Comparison of ENCODE assay signal across 26 mouse cellular contexts in the genomic region with DNA sequence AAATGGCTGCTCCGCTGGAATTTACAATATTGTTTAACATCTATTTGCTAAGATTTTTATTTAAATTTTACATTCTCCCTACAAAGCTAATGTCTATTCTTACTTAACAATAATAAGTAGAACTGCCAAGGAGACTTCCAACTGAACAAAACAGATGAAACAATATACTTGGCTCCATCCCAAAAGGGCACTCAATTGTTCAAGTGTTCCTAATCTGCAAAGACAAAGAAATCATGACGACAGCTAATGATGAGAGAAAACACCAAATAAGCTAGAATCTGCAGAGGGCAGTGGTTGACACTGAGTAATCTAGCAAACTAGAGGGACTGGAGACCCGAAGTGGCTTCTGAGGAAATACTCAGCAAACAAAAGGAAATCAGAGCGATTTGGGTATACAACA.
DNase-seq lines count a peak whose midpoint lies in the region; ATAC-seq lines count a peak whose summit lies in the region.
"Had no signal": no experiment of that assay in that cellular context is flagged by ENCODE, and none has a peak within 500 bp of the region (broad histone marks: within the 10 kb centered on the region; RNA-seq: fewer than 3 reads in every experiment).

No protein-coding gene starts in this region.

- H3K36me3 ChIP-seq in forebrain, embryonic 13.5 days (ENCODE audit: poor library complexity, severe bottlenecking): no peaks in the 10 kb centered on the region
- no peaks in the 10 kb centered on the region for H3K36me3 ChIP-seq in forebrain, embryonic 15.5 days
- H3K36me3 ChIP-seq in hindbrain, embryonic 10.5 days: no peaks in the 10 kb centered on the region
- no peaks in the 10 kb centered on the region for H3K36me3 ChIP-seq in hindbrain, embryonic 16.5 days (ENCODE audit: control insufficient read depth, insufficient read depth, low read length)
- H3K36me3 ChIP-seq: liver, embryonic 12.5 days; midbrain, embryonic 10.5 days; neural tube, embryonic 12.5 days had no signal

- no peaks in the 10 kb centered on the region for H3K9me3 ChIP-seq in forebrain, embryonic 13.5 days (replicated peaks)
- no peaks in the 10 kb centered on the region for H3K9me3 ChIP-seq in forebrain, embryonic 15.5 days
- H3K9me3 ChIP-seq in hindbrain, embryonic 10.5 days: 0 out of 2 replicates have a peak, but pooled peaks cover 2% of the 10 kb centered on the region
- H3K9me3 ChIP-seq in hindbrain, embryonic 16.5 days (ENCODE audit: control insufficient read depth, low read length): no peaks in the 10 kb centered on the region

- 0 out of 2 replicates have a peak, but pooled peaks cover 7% of the 10 kb centered on the region for H3K4me1 ChIP-seq in forebrain, embryonic 13.5 days
- peaks cover 5% of the 10 kb centered on the region for H3K4me1 ChIP-seq in forebrain, embryonic 15.5 days
- H3K4me1 ChIP-seq in hindbrain, embryonic 10.5 days (replicated peaks): peaks cover 32% of the 10 kb centered on the region
- no peaks in the 10 kb centered on the region for H3K4me1 ChIP-seq in hindbrain, embryonic 16.5 days (ENCODE audit: control insufficient read depth, insufficient read depth, low read depth, low read length)
- H3K4me1 ChIP-seq: liver, embryonic 12.5 days; neural tube, embryonic 12.5 days had no signal

- no peak for DNase-seq in hindbrain, embryonic 10.5 days (ENCODE audit: low spot score)
- DNase-seq in retina, postnatal 1 day: peak; percentile 89
- no peak for DNase-seq in retina, embryonic 14.5 days (ENCODE audit: low spot score)
- DNase-seq in testis, postnatal 10 days (ENCODE audit: low spot score): no peak
- DNase-seq: adrenal gland, adult 2 months; cerebellum, adult 8-10 months; cerebellum, postnatal 25 days; heart, postnatal 14 days; kidney, adult 9 months; kidney, postnatal 10 days; layer of hippocampus, postnatal 36 days; left cerebral cortex, postnatal 4 days; liver, postnatal 0 days; right cerebral cortex, postnatal 14 days; thymus, postnatal 14 days had no signal

- no peak overlapping the region for H3K9ac ChIP-seq in forebrain, embryonic 13.5 days
- H3K9ac ChIP-seq in forebrain, embryonic 15.5 days (replicated peaks): no peak overlapping the region
- H3K9ac ChIP-seq in hindbrain, embryonic 16.5 days (ENCODE audit: low read depth, low read length): no peak overlapping the region
- H3K9ac ChIP-seq: liver, embryonic 12.5 days; liver, postnatal 0 days; neural tube, embryonic 12.5 days had no signal

- H3K27me3 ChIP-seq in forebrain, embryonic 13.5 days: no peaks in the 10 kb centered on the region
- H3K27me3 ChIP-seq in forebrain, embryonic 15.5 days: no peaks in the 10 kb centered on the region
- H3K27me3 ChIP-seq in hindbrain, embryonic 10.5 days (ENCODE audit: insufficient read depth, poor library complexity, severe bottlenecking): peaks cover 35% of the 10 kb centered on the region
- H3K27me3 ChIP-seq in hindbrain, embryonic 16.5 days (replicated peaks; ENCODE audit: control insufficient read depth, insufficient read depth, low read length): no peaks in the 10 kb centered on the region
- H3K27me3 ChIP-seq: CH12.LX; liver, embryonic 12.5 days had no signal

- no peak overlapping the region for H3K4me2 ChIP-seq in forebrain, embryonic 13.5 days
- no peak overlapping the region for H3K4me2 ChIP-seq in forebrain, embryonic 15.5 days (replicated peaks)
- no peak overlapping the region for H3K4me2 ChIP-seq in hindbrain, embryonic 16.5 days (ENCODE audit: low read length)
- H3K4me2 ChIP-seq: liver, embryonic 12.5 days; neural tube, embryonic 12.5 days had no signal

- ATAC-seq in forebrain, embryonic 13.5 days: 0 out of 2 replicates have a peak, but pooled peaks have one; percentile 23
- no peak for ATAC-seq in forebrain, embryonic 15.5 days (replicated peaks)
- ATAC-seq in hindbrain, embryonic 16.5 days: no peak
- ATAC-seq: activated CD4-positive, CD25-positive, alpha-beta regulatory T cell, adult 4 months; intestine, postnatal 0 days; liver, embryonic 12.5 days; liver, postnatal 0 days; midbrain, embryonic 16.5 days had no signal

- no peak overlapping the region for H3K4me3 ChIP-seq in forebrain, embryonic 13.5 days
- H3K4me3 ChIP-seq in forebrain, embryonic 15.5 days: no peak overlapping the region
- H3K4me3 ChIP-seq in hindbrain, embryonic 10.5 days: no peak overlapping the region
- no peak overlapping the region for H3K4me3 ChIP-seq in hindbrain, embryonic 16.5 days (ENCODE audit: low read length)
- H3K4me3 ChIP-seq: liver, embryonic 12.5 days; midbrain, embryonic 10.5 days; myocyte; neural tube, embryonic 12.5 days had no signal

- no peak overlapping the region for H3K27ac ChIP-seq in forebrain, embryonic 13.5 days
- no peak overlapping the region for H3K27ac ChIP-seq in forebrain, embryonic 15.5 days (replicated peaks)
- H3K27ac ChIP-seq in hindbrain, embryonic 10.5 days: 0 out of 2 replicates have a peak overlapping the region, but pooled peaks have one; percentile 16
- H3K27ac ChIP-seq in hindbrain, embryonic 16.5 days (ENCODE audit: low read depth, low read length): no peak overlapping the region
- H3K27ac ChIP-seq: liver, embryonic 12.5 days; midbrain, embryonic 10.5 days; neural tube, embryonic 12.5 days had no signal

- WGBS in forebrain, embryonic 13.5 days: 56% methylated on average over 4 of the region's 4 CpGs
- WGBS in forebrain, embryonic 15.5 days: 43% methylated on average over 4 of the region's 4 CpGs
- WGBS in hindbrain, embryonic 10.5 days: 81% methylated on average over 4 of the region's 4 CpGs
- WGBS in hindbrain, embryonic 16.5 days: 69% methylated on average over 4 of the region's 4 CpGs
